Mouse (Mus musculus): Measurements from ENCODE around the gene Ube2o. TPM values are rescaled to one million over a fixed set of nuclear protein-coding genes. Genes with fewer than 3 reads are reported as not detected.

The Ube2o gene
- polyA plus RNA-seq, 2 experiments, result 25.9 to 34.0 TPM

DNA sequence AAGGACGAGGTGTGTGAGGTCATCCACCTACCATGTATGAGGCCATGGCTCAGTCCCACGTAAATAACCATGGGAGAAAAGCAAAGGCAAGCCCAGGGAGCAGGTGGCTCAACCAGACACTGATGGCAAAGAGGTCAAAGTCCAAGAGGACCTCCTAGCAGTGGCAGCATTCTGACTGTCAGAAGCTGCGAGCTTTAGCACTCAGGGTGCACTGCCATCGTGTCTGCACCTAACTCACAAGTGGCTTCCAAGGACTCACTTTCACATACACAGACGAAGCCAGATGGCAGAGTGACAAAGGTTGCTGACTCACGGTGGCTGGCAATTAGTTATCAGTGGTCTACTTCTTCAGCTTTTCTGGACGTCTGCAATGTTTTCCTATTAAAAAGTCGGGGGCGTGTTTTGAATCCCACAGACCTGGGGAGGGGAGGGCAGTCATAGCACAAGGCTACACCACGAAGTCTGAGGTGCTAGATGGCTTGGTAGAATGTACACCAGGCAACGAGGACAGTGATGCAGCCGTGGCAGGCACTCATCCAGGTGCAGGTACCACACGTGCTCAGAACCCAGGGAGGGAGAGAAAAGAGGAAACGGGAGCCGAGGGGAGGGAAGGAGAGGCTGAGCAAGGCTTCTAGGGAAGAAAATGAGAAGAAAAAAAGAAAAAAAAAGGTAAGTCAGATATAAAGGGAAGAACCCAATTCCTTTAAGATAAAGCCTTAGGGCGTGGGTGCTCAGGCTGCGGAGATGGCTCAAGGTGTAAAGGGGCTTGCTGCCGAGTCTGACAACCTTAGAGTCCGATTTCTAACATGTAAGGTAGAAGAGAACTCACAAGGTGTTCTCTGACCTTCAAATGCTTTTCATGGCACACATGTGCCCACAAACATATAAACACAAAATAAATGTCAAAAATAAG, 9.2 kb downstream of the Ube2o start:
- H3K9me3 ChIP-seq (ENCODE audit: control insufficient read depth, low read length), result no peaks in the 10 kb centered on the region
- H3K36me3 ChIP-seq (replicated peaks; ENCODE audit: control insufficient read depth, insufficient read depth, low read depth), result peaks cover 3% of the 10 kb centered on the region
- DNase-seq (ENCODE audit: low read depth in 3 of 3, low spot score in 3 of 3) (peak; percentile 83), ATAC-seq (ENCODE audit: insufficient read depth) (peak; percentile 71)
- TF ChIP-seq CTCF (IDR thresholded peaks at IDR 0.05; ENCODE audit: low read depth), result no peak
- peak; percentile 72 for TF ChIP-seq EP300 (IDR thresholded peaks at IDR 0.05; ENCODE audit: low read depth)
- peak overlapping the region; percentile 100 for H3K27ac ChIP-seq
- H3K9ac ChIP-seq (replicated peaks), result peak overlapping the region; percentile 83
- H3K27me3 ChIP-seq (ENCODE audit: control insufficient read depth, insufficient read depth, low read length), result no peaks in the 10 kb centered on the region
- H3K4me2 ChIP-seq (ENCODE audit: low read depth), result peak overlapping the region; percentile 82
- WGBS (ENCODE audit: insufficient replicate concordance), result 22% methylated on average over 19 of the region's 19 CpGs
- H3K4me3 ChIP-seq (ENCODE audit: insufficient read depth in 1 of 2, low read depth in 2 of 2, low read length in 2 of 2), result peak overlapping the region; percentile 47 to 53
- peaks cover 73 to 85% of the 10 kb centered on the region in 2 experiments for H3K4me1 ChIP-seq (replicated peaks; ENCODE audit: control insufficient read depth in 2 of 2, insufficient read depth in 2 of 2, low read length in 1 of 2)

DNA sequence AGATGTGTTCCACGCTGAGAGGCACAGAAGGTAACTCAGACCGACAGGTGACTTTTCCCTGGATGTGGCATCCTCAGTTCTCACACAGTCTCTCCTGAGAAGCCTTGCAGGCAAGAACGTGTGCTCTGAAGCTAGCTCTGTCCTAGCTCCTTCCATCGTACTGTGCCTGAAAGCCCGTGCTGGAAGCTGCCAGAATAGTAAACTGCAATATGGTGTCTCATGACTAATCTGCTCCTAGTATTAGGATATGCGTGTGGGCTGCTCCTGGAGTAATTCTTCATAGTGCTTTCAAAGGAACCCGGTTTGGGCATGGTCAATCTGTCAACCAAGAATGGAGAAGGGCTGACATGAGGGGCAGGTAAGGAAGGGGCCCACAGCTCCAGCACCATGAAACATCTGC, 10.4 kb downstream of the Ube2o start:
- 79% methylated on average over 7 of the region's 7 CpGs for WGBS (ENCODE audit: insufficient replicate concordance)
- Histone ChIP-seq H3K36me3 (replicated peaks; ENCODE audit: control insufficient read depth, insufficient read depth, low read depth) (no peaks in the 10 kb centered on the region; the same call in 1 of the 2 replicates), H3K4me1 (replicated peaks; ENCODE audit: control insufficient read depth in 2 of 2, insufficient read depth in 2 of 2, low read length in 1 of 2) (peaks cover 64 to 78% of the 10 kb centered on the region in 2 experiments), H3K27ac (peak overlapping the region; percentile 100), H3K9me3 (ENCODE audit: control insufficient read depth, low read length) (no peaks in the 10 kb centered on the region), H3K4me3 (ENCODE audit: insufficient read depth in 1 of 2, low read depth in 2 of 2, low read length in 2 of 2) (no peak overlapping the region; a peak in 1 of 4 replicates), H3K9ac (replicated peaks) (peak overlapping the region; percentile 71), H3K4me2 (ENCODE audit: low read depth) (peak overlapping the region; percentile 82), H3K27me3 (ENCODE audit: control insufficient read depth, insufficient read depth, low read length) (no peaks in the 10 kb centered on the region)
- DNase-seq (ENCODE audit: low read depth in 3 of 3, low spot score in 3 of 3) (no peak), ATAC-seq (ENCODE audit: insufficient read depth) (no peak)
- TF ChIP-seq CTCF (IDR thresholded peaks at IDR 0.05; ENCODE audit: low read depth) (no peak), EP300 (IDR thresholded peaks at IDR 0.05; ENCODE audit: low read depth) (no peak)

DNA sequence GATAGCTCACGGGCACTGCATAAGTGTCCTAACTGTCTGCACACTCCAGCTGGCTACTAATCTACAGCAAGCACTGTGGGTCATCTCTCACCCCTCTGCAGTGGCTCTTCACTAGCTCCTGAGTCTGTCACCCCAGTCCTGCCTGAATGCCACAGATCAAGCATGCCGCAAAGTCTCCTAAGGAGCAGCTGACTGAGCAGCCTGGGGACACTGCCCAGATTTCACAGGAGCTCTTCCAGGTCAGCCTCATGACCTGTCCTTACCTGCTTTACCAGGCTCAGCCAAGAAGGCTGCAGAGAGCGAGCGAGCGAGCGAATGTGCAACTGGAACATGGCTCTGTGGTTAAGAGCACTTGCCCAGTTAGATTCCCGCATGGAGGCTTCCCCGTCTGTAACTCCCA, 13.7 kb downstream of the Ube2o start:
- Histone ChIP-seq H3K27me3 (ENCODE audit: control insufficient read depth, insufficient read depth, low read length) (no peaks in the 10 kb centered on the region), H3K4me2 (ENCODE audit: low read depth) (no peak overlapping the region), H3K4me1 (replicated peaks; ENCODE audit: control insufficient read depth in 2 of 2, insufficient read depth in 2 of 2, low read length in 1 of 2) (peaks cover 36 to 55% of the 10 kb centered on the region in 2 experiments), H3K36me3 (replicated peaks; ENCODE audit: control insufficient read depth, insufficient read depth, low read depth) (no peaks in the 10 kb centered on the region; the same call in 1 of the 2 replicates), H3K27ac (no peak overlapping the region), H3K9ac (replicated peaks) (no peak overlapping the region), H3K9me3 (ENCODE audit: control insufficient read depth, low read length) (no peaks in the 10 kb centered on the region), H3K4me3 (ENCODE audit: insufficient read depth in 1 of 2, low read depth in 2 of 2, low read length in 2 of 2) (no peak overlapping the region)
- DNase-seq (ENCODE audit: low read depth in 3 of 3, low spot score in 3 of 3), result no peak
- ATAC-seq (ENCODE audit: insufficient read depth), result no peak
- 94% methylated on average over 8 of the region's 8 CpGs for WGBS (ENCODE audit: insufficient replicate concordance)
- TF ChIP-seq CTCF (IDR thresholded peaks at IDR 0.05; ENCODE audit: low read depth), result no peak
- no peak for TF ChIP-seq EP300 (IDR thresholded peaks at IDR 0.05; ENCODE audit: low read depth)

DNA sequence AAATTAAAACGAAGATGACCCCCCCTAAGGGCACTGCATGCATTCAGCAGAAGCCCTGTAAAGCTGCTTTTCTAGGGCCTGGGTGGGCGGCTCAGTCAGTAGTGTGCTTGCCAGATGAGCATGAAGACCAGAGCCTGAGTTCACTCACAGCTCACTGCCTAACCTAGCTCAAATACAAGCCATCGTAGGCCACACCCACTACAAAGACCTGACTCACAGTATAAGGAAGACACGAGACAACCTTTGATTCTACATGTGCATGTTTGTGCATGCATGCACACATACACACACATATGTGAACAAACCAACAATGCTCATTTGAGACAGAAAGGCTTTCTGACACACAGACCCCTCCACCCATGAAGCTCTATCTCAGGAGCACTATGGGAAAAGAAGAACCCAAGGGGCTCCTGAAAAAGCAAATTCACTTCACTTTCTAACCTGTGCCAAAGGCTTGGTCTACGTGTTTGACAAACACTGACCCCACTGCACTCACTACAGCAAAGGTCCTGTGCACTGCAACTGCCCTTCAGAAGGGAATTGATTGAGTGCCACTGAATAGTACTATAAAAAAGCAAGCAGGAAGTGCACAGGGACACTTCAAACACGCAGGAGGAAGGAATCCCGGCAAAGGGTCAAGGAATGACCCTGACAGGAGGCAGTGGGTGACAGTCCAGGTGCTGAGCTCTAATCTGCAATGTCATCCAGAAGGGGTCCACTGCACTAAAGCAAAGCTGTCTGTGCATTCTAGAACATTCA, 15.8 kb downstream of the Ube2o start:
- Histone ChIP-seq H3K27ac (no peak overlapping the region), H3K9ac (replicated peaks) (no peak overlapping the region), H3K36me3 (replicated peaks; ENCODE audit: control insufficient read depth, insufficient read depth, low read depth) (no peaks in the 10 kb centered on the region), H3K9me3 (ENCODE audit: control insufficient read depth, low read length) (no peaks in the 10 kb centered on the region), H3K4me3 (ENCODE audit: insufficient read depth in 1 of 2, low read depth in 2 of 2, low read length in 2 of 2) (no peak overlapping the region), H3K27me3 (ENCODE audit: control insufficient read depth, insufficient read depth, low read length) (no peaks in the 10 kb centered on the region), H3K4me2 (ENCODE audit: low read depth) (no peak overlapping the region), H3K4me1 (replicated peaks; ENCODE audit: control insufficient read depth in 2 of 2, insufficient read depth in 2 of 2, low read length in 1 of 2) (peaks cover 18 to 34% of the 10 kb centered on the region in 2 experiments)
- ATAC-seq (ENCODE audit: insufficient read depth), result no peak
- no peak for DNase-seq (ENCODE audit: low read depth in 3 of 3, low spot score in 3 of 3)
- TF ChIP-seq CTCF (IDR thresholded peaks at IDR 0.05; ENCODE audit: low read depth) (no peak), EP300 (IDR thresholded peaks at IDR 0.05; ENCODE audit: low read depth) (no peak)
- WGBS (ENCODE audit: insufficient replicate concordance), result 58% methylated on average over 7 of the region's 7 CpGs

DNA sequence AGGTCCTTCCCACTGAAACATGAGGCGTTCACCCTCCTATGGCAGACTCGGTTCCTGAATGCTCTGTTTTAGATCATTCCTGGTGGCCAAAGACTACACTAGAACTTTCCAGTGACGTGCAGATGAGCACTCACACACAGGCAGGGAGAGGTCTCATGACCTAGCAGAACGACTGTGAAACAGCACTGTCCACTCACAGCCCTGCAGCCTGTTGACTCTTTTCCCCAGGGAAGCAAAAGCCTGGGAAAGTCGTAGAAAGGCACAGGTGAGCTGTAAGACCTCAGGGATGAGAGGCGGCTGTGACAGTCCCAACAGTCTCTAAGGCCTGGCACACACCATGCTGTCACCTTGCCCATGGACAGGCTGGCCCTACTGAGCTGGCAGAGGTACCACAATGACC, 24.9 kb downstream of the Ube2o start:
- Histone ChIP-seq H3K9ac (replicated peaks) (no peak overlapping the region), H3K27ac (no peak overlapping the region), H3K4me1 (replicated peaks; ENCODE audit: control insufficient read depth in 2 of 2, insufficient read depth in 2 of 2, low read length in 1 of 2) (peaks cover 6 to 41% of the 10 kb centered on the region in 2 experiments; a peak in 3 of 4 replicates), H3K27me3 (ENCODE audit: control insufficient read depth, insufficient read depth, low read length) (no peaks in the 10 kb centered on the region), H3K4me3 (ENCODE audit: insufficient read depth in 1 of 2, low read depth in 2 of 2, low read length in 2 of 2) (no peak overlapping the region), H3K9me3 (ENCODE audit: control insufficient read depth, low read length) (no peaks in the 10 kb centered on the region), H3K36me3 (replicated peaks; ENCODE audit: control insufficient read depth, insufficient read depth, low read depth) (no peaks in the 10 kb centered on the region), H3K4me2 (ENCODE audit: low read depth) (no peak overlapping the region)
- ATAC-seq (ENCODE audit: insufficient read depth) (0 out of 2 replicates have a peak, but pooled peaks have one; percentile 11), DNase-seq (ENCODE audit: low read depth in 3 of 3, low spot score in 3 of 3) (no peak)
- TF ChIP-seq EP300 (IDR thresholded peaks at IDR 0.05; ENCODE audit: low read depth) (no peak), CTCF (IDR thresholded peaks at IDR 0.05; ENCODE audit: low read depth) (no peak)
- 62% methylated on average over 6 of the region's 6 CpGs for WGBS (ENCODE audit: insufficient replicate concordance)
